Mouse (Mus musculus) kidney, adult 11 months (tissue): ENCODE data around the gene Ints1.
A peak's percentile ranks its signal among the peaks of the same experiment; 100 is the strongest.

ENCODE experiments used
- DNase-seq: peaks from one replicate; pipeline ENCODE4 v3.0.0; 2022

Gene Ints1

DNA sequence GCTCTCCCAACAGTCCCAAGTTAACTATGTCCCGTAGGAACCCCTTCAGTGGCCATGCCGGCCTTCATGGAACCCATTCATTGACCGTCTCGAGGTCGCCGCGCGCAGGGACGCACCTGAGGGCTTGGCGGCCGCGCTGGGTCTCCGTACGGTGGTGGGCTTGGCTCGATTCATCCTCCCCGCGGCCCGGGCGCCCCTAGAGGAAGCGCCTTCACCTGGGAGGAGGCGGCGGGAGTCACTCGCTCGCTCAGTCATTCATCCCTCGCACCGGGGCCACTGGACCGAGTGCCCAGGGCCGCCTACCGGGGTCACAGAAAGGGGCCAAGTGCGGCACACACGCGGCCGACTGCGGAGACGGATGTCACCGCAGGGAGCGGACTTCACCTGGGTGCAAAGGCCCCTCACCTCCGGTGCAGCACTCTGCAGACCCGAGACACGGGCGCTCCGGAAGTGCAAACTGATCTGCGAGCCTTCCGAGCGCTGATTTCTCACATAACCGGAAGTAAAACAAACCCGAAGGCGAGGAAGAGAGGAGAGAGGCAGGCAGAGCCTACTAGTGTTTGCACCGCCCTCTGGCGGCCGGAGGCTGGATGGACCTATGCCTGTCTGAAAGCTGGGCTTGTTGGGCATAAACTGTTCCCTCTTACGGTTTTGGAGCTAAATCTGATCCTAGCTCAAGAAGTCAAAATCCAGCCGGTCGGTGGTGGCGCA is at the start of gene Ints1:
Gene Ints1, minus strand, starts transcription at position 459 of the 711 bp plus-strand sequence.
- DNase-seq: peak; percentile 95

DNA sequence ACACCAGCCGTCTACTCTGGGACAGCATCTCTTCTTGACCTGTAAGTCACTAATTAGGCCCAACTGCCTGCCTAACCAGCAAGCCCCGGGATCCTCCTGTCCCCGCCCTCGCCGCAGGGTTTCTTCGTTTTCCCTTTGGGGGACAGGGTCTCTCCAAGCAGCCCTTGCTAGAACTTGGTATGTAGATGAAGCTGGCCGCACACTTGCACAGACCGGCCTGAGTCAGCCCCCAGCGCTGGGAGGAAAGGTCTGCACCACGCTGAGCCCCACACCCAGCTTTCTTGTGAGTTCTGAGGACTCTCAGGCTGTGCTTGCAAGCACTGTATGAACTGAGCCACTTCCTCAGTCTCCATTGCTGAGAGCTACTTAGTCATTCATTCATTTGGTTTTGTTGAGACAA is 49.1 kb upstream of the Ints1 start:
- DNase-seq: no peak

DNA sequence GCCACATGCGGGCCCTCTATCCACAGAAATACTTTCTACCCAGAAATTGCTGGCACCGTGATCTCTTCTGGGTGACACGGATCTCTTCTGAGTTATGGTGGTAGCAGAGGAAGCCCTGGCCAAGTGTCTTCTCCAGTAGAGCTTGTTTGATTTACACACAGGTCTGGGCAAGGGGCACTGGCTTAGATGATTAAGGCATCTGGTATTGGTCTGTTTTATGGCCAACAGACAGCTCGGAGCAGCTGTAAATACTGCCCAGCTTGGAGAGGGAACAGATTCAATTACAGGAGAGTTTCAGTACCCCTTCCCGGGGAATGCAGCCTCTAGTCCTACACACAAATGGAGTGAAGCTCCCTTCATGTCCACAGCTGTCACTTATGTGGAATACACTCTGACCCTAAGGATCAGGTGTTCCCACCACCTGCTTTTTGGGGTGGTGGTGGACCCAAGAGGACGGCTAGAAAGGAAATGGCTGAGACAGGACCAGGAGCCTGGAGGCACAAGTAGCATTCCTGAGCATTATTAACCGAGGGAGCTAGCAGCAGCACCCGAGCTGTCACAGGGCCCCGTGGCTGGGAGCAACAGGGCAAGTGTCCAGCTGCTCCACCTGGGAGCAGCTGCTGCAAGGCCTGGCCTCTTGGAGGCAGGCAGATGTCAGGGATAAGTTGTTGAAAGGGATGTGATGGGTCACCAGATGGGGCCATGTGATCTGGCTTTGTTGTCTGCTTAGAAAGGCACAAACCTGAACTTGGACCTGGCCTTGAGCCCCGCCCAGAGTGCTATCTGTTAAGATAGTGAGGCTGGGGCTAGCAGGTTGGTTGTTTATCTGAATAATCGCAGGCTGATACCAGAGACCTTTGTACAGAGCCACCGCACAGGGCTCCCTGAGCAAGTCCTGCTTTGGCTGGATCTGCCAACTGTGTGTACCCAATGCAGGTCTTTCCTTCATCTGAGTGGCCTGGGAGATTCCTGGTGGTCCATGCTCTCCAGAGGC is 46.3 kb upstream of the Ints1 start:
- DNase-seq: no peak

DNA sequence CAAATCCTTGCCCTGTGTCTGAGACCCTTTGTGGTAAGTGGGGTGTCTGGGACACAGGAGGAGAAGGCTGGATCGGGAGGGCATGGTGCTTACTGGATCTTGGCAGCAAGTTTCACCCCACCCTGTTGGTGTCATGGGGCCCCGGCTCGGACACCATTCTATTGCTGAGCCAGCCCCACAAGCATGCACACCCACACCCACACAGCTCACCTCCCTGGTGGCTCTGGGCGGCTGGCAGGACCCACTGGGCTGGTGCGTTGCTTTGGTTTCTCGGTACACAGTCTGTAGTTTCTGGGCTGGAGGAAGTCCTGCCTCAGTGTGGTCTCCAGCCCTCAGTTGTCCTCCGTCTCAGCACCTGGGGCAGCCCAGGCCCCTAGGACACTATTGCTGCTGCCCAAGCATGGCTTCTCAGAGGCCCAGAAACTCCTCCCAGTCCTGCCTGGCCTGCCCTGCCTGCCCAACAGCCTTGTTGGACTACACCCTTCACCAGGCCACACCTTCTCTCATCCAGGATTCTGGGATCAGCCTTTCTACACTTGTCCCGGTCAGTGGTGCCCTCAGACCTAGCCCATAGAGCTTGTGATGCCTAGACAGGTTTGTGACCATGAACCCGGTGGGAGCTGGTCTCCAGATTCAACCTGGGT is 44.2 kb upstream of the Ints1 start, which contains the start of gene Tmem184a:
Gene Tmem184a, minus strand, starts transcription at position 380 of the 644 bp plus-strand sequence.
- DNase-seq: no peak

DNA sequence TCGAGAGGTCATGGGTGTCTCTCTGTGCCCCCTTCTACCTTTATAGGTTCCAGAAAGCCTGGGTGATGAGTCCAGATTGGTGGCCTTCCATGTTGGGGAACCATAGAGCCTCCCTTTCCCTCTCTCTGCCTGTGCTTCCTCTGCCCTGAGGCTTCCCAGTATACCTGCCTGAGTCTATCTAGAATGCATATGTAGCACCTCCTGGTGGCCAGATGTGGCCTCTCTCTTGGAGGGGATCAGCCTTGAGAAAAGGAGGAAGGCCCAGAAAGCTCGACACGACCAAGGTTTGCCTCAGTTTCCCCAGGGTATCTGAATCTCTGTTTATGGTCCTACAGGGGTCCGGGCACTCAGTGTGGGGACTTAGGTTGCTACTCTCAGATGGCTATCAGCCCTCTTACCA is 43.3 kb upstream of the Ints1 start:
- DNase-seq: no peak

DNA sequence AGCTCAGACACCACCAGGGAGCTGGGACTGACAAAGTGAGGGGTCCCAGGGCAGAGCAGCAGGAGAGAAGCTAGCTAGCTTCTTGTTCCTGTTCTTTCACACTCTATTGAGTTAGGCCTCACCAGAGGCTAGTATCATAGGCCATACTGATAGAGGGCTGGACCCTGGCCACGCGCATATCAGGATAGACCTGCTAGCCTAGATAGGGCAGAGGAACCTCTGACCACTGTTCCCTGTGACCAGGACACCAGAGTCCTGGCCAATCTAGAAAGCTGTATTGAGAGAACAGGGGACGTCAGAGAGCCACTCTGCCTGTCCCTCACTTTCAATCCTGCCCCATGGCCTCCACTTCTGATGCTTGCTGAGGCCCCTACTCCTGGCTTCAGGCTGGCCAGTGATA is 42.6 kb upstream of the Ints1 start:
- DNase-seq: no peak

DNA sequence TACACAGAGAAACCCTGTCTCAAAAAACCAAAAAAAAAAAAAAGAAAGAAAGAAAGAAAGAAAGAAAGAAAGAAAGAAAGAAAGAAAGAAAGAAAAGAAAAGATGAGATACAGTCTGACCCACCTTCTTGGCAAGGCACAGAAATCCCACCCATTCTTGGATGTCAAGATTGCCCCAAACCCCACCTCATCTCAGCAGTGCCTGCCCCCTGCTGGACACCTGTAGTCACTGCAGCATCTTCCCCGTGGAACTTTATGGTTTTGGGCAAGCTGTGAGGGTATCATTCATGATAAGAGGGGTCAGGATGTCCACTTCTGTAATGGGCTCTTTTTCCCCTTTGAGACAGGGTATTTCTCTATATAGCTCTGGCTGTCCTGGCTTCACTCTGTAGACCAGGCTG is 41.8 kb upstream of the Ints1 start:
- DNase-seq: no peak

DNA sequence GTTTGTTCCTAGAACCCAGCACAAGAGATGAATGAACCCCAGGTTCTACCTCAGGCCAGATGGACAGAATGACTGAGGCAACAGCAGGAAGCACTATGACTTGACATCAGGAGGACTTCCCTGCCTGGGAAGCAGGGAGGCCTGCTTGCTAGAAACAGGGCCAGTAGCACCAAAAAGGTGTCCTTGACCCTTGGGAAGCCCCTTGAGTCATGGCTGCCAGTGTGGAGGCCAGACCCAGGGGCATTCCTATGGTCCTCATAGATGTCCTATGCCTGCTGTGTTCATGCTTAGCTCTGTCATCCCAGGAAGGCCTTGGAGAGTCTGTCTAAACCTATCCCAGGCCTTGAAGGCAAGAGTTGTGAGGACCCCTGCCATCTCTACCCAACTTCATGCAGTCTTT is 41.0 kb upstream of the Ints1 start:
- DNase-seq: peak; percentile 3

DNA sequence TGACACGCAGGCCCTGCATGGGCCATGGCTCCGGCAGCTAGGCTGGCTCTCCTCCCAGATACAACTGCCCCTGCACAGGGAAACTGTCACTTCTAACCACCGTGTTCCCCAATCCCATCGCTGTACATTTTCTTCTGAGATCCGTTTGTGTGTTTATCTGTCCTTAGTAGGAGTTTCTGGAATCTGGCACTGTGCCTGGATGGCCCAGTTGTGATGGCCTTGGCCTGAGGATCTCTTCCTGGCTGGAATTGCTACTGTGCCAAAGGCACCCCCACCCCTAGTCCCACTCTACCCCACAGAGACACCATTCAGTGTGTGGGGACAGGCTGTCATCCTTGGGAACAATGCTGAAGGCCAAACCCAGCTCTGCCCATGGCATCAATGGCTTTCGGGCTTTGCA is 40.5 kb upstream of the Ints1 start:
- DNase-seq: no peak

DNA sequence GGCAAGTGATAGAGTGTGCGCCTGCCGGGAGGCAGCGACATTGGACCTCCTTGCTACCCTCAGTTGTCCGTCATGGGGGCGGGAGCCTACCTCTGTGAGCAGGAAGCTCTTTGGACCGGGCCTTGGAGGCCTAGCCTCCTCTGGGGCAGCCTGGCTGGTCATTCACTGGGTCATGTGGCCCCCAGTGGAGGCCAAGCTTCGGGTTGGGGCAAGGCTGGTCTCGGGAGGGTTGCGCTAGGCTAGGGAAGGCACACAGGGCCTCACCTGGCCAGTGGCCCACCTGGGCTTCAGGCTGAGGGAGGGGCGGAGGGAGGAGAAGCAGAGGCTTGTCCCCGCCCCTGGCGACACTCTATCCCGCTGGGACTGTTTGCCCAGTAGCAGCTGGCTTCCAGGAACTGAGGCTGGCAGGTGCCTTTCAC is 38.5 kb upstream of the Ints1 start:
- DNase-seq: peak; percentile 96

DNA sequence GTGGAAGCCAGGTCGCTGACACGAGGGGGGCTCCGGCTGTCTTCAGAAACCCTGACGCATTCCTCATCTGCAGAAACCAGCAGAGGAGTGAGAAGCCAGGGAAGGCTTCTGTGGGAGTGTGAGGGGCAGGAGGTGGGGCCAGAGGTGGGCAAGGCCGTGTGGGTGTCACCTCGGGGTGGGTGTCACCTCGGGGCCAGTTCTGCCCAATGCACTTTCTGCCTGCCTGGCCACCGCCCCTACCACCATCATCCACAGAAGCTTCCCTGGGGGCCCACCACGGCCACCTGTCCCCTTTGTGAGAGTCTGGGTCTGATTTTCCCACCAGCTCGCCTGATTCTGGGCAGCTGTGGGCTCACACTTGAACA is 37.6 kb upstream of the Ints1 start:
- no peak for DNase-seq

DNA sequence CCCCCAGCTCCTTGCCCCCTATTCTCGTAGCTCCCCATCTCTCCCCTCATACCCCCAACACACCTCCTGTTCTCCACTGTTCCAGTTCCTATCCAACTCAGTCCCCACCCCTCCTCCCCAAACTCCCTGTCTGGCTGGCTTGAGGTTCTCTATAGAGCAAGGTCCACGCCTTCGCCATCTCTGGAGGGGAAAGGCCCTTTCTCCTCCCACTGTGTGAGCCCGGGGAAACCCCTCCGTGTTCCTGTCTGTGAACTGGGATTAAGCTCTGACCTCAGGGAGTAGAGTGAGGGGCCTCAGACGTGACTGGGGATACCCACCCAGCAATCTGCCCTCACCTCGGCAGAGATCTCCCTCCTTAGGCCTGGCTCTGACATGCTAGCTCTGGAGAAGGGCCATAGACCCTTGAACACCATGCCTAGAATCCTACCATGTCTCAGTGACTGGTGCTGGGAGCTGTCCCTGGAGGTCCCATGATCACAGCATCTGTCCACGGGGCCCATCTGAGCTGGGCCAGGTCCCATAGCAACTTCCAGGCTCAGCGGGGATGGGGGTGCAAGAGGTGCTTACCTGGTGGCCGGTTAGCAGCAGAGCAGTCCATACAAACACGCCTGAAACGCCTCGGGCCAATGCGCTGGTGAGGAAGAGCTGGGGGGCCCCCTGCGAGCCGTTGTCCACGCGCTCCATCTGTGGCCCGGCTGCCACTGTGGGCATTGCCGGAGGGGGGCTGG is 37.1 kb upstream of the Ints1 start:
- DNase-seq: no peak

DNA sequence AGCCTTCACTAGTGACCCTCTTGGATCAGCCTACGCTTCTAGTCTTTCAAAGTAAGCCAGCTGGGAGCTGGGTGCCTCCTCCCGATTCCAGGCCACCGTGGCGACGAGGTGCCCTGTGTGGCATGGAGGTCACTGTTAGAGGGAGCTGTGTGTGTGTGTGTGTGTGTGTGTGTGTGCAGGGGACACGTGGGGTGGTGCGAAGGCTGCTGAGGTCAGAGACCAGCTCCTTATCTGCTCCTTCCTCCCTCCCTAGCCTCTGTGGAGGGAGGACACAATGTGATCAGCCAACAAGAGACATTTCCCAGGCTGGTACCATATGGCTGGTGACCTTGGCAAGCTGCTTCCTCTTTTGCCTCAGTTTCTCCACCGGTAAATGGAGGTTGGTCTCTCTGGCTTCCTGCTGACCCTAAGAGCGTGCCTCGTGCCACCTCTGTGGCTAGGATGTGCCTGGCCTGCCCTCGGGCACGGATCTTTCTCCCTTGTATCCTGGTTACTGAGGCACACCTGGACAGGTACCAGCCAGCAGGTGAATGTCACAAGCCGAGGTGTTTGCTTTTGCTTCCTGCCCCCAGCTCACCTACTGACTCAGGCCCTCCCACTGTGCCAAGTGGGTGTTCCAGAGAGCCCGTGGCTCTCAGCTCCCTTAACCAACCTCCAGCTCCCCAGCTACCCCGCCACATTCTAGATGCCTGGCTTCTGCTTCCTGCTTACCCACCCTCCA is 36.4 kb upstream of the Ints1 start:
- peak; percentile 74 for DNase-seq

DNA sequence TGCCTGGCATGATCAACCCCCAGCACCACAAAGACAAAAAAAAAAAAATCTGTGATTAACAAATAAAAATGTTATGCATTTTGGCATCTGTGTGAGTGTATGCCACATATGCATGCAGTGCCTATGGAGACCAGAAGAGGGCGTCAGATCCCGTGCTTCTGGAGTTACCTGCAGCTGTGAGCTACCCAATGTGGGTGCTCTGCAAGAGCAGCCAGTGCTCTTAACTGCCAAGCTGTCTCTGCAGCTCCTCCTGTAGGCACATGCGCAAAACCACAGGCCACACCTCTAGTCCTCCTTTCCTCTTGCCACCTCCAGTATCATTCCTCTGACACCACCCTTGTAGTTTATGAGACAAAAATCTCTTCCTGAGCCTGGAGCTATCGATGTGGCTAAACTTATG is 33.9 kb upstream of the Ints1 start:
- peak; percentile 10 for DNase-seq

DNA sequence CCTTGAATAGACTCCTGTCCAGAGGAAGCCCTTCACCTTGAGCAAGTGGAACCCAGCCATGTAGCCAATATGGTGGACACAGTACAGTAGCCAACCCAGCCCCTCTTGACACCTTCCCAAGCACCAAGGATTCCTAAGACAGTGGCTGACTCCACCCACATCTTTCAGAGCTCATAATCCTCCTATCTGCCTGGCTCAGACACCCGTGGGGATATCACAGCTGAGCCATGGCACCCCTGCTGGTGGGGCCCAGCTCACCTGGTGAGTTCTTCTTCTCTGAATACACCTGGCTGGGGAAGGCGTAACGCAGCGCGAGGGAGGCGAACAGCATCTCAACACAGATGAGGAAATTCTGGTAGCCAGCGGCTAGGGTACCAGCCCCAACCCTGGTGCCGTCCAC is 30.4 kb upstream of the Ints1 start:
- peak; percentile 5 for DNase-seq

DNA sequence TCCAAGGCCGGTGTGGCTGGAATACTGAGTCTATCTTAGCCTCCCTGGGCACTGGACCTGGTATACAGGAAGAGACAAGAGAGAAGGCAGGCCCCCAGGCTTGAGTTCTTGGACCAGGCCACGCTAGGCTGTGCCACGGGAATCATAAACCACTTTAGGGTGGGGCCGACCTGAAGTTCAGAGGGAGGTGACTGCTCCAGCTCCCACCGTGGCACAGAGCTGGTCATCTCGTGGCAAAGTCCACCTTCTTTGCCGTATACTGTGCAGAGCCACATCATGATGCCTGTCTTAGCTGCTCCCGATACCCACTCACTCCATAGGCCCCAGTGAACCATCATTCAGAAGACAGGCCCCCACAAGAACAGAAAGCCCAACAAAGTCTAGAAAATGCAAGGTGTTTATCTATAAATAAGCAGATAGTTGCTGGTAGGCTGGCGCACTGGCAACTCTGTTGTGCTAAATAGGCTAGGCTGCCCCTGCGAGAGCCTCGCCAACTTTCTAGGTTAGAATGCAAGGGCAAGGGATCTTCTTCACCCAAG is 29.2 kb upstream of the Ints1 start:
- peak; percentile 6 for DNase-seq

DNA sequence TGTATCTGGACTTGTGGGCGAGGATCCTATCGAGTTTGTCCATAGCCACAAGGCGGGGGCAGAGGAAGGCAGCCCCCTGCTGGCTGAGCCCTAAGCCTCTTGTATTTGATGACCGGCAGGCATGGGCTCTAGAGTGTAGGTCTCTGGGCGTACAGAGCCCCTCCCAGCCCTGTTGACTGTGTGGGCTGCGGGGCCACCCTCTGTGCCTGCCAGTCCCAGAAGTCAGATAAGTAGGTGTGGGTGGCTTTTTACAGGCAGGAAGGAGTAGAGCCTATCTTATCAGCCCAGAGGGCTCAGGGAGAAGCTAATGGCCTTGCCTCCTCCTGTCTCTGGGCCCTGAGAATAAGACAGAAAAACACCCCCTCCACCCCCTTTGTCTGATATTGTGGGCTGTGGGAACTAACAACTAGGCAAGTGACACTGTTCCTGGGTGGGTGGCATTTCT is 28.7 kb upstream of the Ints1 start:
- DNase-seq: no peak

DNA sequence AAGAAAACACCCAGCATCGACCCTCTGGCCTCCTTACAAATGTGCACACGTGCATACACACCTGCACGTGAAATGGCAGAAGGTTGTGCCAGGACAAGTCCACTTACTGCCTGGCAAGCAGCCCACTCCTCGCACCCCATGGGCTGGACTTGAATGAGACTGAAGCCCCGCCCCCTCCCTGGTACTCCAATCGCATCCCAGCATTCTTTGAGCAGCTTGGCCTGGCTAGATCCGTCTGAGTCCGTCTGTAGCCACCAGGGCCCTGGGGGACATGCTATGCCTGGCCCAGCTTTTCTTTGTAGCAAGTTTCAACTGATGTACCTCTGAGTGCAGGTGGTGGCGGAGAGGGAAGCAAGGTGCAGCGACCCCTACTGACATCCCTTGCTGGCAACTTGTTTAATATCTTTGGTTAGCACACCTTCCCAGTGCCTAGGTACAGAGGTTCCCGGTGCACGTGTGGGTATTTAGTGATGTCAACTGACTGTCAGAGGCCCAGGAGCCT is 28.2 kb upstream of the Ints1 start:
- peak; percentile 90 for DNase-seq

DNA sequence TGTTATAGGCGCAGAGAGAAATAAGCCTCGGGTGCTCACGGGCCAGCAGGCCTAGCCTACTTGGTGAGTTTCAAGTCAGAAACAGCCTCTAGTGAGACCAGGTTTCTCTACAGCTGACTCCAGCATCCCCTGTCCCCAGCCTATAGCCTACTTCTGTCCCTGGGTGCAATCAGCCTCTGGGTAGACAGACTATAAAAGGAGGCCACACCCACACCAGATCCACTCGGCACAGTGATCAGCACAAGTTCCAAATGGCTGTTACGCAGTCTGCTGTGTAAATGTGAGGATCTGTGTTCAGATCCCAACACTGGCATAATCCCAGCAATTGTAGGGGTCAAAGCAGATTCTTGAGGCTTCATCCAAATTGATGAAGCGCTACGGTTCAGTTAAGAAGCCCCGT is 27.7 kb upstream of the Ints1 start:
- DNase-seq: no peak

DNA sequence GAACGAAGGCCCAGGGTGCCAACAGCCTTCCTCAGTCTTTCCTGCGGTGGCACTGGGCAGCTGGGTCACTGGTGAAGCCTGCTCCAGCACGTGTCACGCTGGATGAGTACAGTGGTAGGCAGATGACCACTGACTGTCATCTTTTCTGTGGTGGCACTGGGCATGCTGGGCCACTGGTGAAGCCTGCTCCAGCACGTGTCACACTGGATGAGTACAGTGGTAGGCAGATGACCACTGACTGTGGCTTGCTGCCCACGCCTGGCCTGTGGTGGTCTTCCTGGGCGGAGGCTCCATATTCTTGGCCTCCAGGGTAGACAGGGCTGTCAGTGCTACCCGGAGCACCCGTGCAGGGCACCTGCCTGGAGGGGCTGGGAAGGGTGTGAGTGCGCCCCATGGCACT is 26.4 kb upstream of the Ints1 start:
- DNase-seq: no peak

DNA sequence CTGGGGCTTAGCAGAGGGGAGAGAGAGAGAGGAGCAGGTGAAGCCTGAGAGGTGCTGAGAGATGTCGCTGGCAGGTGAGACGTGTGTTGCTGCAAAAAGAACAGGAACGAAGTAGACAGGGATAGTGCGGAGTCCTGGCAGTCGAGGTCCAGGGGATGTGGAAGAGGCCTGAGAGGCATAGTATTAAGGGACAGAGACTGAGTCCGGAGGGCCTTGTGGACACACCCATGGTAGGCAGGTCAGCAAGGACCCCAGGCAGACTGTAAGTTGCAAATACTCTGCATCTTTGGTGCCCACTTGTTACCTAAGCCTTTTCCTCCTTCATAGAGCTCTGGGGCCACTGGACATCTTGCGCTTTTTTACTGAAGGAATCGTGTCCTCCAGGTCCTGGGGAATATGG is 25.8 kb upstream of the Ints1 start:
- no peak for DNase-seq
